Mouse (Mus musculus) mouse embryonic stem cell (cell line): ENCODE results near the gene Elmo1.

Source experiments
- in situ Hi-C, 2 experiments: fragments of 300-500 bp; cut with MboI; formaldehyde crosslinking; loops; 1 replicate in 1 of 2; 3 replicates in 1 of 2; pipeline ENCODE4 v1.14.3; 2019 to 2020; ENCODE audit warnings: low sequenced_read_pairs in 2 of 2, low pct_unique_long_range_greater_than_20kb in 1 of 2, mixed read lengths in 1 of 2; ENCODE audit not compliant: unreplicated experiment in 1 of 2

The Elmo1 gene

DNA sequence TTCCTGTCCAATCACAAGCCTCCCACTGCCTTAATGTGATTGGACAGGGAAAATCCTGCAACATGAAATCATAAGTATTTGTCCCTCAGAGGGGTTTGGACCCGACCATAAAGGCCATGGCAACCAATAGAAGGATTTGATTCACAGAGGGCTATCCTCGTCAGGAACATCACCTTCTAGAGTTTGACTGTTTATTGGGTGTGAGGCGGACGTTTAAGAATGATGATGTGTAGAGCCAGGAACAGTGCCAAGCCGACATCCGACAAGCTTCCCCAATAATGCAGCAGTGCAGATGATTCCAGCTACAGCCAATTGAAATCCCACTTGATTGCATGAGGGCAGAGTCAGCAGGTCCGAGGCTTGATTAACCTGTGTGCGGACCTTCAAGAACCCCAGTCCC lies 288.5 kb downstream of the Elmo1 start:
- in situ Hi-C loops = no loop called here

DNA sequence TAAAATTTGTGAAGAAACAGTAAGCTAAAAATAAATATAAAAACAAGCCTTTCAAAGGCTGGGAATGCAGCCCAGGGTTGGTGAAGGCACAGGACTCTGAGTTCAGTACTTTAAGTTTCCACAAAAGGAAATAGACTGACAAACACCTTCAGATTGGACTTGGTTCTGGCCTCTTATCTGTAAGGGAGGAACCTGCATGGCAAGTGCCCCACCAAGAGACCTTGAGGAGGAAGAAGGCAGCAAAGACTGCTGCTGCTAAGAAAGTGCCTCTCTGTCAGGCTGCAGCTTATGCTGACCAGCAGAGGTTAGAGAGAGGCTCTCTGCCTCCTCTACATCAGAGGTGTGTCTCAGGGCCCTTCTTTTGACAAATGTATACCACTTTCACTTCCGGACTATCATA lies 293.5 kb downstream of the Elmo1 start:
- in situ Hi-C loops = no loop called here

DNA sequence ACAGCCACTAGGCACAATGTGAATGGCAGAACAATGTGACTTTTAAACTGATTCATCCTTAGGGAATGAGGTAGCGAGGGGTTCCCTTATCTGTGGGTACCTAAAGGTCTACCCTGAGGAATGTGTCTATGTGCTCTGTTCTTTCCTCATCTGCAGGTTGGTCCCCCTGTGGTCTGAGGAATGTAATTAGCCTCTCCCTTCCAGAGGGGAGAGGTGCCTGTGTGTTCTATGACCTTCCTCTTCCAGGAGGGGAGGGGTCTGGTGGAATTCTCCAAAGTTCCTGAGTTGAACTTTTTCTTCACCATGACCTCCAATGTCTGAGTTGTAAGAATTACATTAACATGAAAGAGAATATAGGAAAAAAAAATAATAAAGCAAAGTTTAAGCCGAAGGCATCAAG lies 294.4 kb downstream of the Elmo1 start:
- in situ Hi-C loops = no loop called here

DNA sequence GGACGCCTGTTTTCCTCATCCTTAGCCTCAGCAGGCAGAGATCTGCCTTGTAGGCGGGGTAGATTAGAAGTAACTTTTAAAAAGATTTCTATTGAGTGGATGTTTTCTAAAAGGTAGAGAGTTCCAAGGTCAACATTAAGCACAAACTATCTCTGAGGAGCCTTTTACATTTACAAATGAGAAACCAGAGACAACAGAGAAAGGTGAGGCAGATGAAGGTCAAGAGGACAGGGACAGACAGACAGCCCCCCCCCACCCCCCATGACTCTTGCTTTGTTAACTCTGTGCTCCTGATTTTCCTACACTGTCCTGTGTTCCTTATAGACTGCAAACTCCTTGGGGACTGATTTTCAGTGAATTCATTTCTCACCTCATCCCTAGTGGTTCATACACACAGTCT lies 295.0 kb downstream of the Elmo1 start:
- in situ Hi-C loops = no loop called here

DNA sequence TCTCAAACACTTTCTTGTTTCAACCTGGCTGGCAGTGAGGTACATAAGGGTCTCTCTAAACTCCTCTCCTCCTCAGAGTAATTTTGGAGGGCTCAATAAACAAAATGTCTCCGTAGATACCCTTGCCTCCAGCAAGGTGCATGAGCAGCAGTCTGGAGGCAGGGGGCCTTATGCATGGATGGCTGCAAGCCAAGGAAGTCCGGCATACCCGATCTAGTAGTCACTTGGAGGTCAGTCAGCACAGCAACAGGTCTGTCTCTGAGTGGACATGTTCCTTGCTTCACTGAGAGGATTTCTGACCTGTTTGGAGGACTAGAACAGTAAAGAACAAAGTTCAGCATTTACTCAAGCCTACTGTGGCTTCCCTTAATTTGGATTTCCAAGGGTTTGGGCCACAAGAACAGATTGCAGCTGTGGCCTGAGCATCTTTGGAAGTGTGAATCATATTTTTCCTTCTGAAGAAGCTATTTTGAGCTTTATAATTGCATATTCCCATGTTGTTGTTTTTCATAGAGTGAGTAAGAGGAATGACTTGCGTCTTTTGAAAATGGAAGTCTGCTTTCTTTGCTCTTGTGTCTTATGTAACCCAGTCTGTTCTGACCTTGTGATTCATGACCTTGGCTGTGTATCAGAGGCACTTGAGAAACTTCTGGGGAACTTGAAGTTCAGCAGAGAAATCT lies 296.2 kb downstream of the Elmo1 start:
- in situ Hi-C loops = no loop called here

DNA sequence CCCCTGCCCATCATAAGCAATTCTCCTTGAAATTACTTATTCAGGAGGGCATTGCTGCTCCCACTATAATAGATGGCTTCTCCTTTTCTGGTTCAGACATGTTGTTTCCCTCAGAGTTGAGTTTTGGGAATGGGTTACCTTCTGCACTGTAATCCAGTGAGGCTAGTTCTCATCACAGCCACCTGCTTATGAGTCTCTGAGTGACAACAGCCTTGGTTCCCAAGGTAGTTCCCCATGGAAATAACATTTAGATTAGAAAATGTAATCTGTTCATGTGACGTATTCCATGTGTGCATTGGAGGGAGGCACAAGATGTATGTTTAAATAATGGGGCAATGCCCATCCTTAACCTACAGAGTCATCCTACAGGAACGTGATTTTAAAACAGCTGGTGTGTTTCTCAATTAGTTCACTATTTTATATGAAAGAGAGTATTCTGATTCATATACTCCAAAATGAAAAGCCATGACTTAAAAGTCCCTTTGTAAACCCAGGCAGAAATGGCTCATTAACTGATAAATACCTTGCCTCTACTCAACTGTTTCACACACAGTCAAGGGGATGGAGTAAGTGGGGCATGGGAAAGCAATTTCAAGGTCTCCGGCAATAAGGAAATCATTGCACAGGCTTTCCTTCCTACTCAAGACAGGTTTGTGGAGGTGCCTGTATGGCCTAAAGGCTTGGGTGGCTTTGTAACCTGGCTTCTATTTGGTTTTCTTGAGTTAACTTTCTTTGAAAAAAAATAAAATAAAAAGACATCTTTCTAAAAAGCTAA lies 302.6 kb downstream of the Elmo1 start:
- in situ Hi-C loops = no loop called here

DNA sequence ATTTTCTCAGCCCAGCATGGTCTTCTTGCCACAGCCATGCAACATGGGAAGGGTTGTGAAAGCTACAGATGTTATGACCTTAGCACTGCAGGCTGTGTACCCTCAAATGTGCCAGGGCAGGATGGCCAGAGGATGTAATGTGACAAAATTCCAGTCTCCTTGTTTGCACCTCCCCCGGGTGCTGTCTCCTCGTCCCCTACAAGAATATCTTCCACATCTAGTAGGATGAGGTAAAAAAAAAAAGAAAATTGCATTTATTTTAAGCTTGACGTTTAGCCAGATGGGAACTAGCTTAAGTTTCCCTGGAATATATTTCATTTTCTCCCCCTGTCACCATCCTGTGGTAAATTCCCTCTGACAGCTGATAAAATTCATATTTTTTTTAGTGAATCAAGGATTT lies 307.3 kb downstream of the Elmo1 start:
- in situ Hi-C loops = no loop called here

DNA sequence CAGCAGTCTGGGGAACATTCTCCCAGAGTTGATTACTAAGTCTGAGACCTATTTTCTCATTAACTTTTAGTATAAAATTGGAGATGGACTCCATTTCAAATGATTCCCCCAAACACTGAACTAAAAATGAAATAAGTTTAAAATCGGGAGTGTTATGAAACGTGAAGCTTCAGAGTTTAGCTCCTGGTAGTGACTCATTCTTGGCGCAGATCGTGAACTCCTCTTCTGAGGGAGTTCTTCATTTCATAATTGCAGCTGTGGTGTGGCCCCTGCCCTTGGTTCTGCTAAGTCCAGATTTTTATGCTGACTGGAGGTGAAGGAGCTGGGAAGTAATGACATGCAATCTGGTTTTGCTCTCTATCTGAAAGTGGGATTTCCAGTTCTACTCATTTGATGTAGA lies 307.9 kb downstream of the Elmo1 start:
- in situ Hi-C loops = no loop called here

DNA sequence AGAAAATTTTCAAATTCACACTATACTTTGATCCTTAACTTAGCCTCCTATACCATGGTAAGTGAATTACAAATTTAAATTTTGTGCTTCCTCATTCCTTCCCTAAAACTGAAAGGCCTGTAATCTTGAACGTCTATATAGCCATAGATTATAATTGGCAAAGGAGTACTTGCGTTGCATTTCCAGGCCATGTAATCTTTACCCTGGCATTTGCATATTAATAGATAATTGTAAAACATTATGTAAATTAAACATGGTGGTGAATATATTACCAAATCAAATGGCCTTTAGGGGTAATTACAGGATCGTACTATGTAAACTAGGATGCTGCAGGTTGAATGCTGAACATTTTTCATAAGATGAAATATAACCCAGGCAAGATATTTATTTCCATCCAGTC lies 314.1 kb downstream of the Elmo1 start:
- in situ Hi-C loops = no loop called here

DNA sequence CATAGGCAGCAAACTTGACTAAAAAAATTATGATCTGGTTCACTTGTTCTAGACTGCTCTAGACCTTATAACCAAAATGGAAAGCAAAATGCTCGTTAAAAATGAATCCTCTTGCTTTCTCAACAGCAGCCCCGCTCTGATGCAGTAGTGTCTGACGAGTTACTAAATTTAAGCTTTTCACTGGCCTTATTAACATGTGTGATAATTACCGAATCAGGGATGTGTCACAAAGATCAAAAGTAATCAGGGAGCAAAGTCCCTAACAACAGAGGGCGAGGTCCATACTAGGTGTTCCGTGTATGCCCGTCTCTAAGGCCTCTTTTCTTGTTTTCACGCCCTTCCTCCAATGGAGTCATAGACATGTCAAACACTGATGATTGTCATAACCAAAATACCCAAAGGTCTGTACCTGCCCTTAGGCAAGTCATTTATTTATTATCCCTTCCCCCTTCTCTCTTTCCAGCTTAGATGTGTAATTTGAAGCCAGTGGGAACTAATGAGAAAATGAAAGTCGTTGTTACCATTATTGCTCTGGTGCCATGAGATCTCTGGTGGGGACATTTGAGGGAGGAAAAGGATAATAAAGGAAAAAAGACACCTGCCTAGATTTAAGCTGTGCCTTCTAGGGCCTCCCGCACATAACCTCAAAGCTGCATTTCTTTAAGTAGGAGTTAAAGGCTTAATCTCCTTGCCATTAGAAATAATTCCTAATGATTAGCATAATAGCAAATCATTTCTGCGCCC lies 316.2 kb downstream of the Elmo1 start:
- in situ Hi-C loops = no loop called here

DNA sequence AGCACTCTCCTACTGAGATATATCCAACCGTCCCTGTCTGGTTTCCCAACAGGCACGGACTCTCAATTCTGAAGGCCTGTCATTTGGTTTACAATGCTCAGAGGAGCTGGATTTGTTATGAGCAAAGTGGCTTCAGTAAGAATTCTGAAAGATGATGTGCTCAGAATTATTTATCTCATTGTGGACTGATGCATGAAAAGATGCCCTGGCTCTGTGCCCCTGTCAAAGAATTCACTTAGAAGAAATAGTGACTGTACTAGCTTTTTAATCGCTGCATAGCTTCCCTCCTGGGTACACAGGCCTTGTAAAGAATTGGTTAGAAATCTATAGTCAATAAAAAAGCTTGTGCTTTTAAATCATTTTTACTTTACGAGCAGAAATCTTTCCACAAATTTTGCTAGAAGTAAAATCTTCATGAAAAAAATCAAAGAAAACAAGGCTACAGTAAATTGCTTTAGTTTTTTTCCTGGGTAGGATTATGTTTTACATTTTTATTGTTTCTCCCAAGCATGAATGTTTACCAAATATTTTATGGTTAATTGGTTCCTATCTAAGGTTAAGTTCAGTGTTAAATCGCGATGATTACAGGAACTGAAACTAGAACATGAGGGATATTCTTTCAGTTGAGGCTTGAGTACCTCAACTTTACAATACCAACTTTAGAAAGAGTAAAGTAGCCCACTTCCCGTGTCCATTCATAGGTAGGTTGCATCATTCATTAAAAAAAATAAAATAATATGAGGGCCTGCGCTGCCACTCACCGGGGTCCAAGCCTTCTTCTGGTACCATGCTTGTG lies 320.1 kb downstream of the Elmo1 start:
- in situ Hi-C loops = no loop called here

DNA sequence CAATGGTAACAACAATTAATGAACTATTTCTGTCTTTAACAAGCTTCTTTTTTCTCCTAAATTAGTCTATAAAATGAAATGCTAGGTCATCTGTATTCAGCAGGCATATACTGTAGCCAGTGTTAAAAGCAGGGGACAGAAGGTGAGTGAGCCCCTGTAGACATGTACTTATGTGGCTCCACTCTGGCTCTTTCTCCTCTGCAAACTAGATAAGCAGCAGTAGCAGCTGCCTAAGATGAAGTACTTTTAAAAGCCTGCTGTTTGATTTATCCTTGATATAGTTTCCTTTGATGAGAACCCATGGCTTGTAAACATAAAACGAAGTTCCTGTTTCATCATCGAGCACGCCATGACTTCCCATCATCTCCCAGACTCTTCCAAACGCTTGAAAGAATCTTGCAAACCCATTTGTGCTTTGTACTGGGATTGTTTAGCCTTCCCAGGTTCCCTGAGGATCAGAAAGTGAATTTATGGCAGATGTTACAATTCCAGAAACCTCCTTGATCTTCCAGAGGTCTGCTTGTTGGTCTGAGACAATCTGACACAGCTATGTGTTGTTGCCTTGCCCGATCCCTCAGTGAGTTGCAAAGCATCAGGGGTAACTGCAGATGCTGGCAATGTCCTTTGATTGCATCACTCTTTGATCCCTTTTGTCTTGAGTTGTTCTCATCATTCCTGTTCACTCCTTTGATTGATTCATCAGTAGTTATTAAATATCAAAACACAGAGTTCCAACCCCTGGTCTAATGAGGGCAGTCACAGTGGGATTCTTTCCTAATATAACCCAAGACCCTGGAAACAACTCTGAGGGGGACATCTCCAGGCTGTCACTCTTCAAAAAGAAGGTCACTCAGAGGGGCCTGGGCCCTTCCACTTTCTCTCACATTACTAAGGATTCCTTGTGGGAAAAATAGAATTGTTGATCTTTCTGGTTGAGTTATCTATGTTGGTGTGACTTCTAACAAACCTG lies 326.6 kb downstream of the Elmo1 start:
- in situ Hi-C loops = no loop called here

DNA sequence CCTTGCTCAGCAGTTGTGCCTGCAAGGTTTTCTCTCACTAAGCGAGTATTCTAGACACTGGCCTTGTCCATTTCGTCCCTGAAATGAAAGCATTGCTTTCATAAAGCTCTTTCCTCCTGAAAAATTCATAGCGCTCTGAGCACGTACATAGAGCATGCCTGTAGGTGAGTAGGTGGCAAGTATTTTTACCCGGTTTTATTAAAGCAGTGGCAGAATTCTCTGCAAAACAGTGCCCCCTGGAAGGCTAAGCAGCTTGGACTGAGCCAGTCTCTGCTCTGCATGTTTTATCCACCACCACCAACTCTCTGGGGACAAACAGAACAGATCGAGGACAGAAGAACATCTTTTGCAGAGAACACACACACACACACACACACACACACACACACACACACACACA lies 340.6 kb downstream of the Elmo1 start:
- in situ Hi-C loops = no loop called here

DNA sequence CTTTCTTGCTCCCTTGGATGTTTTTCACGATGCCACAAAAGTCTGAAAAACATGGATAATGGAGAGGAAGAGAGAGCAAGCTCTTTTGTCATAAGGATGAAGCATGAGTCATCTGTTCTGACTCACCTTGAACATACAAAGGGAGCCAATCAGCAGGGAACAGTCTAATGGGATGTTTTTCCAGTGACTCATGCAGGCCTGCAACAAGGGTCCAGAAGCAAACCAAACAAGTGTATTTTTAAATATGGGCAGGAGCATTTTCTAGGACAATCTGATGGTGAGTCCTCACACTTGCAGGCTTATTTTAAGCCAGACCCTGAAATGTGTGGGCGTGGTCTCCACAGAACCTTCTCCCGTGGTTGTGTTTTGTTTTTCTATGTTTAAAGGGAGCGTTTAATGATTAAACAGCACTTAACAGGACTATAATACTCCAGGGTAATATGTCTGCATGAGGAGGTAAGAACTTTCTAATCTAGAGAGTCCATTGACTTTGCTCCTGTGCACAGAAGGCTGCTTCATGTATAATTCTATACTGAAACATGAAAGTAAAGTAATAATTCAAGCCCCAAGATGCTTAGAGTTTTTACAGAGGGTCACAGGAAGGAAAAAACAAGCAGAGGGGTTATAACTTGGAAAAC lies 342.9 kb downstream of the Elmo1 start:
- in situ Hi-C loops = no loop called here

DNA sequence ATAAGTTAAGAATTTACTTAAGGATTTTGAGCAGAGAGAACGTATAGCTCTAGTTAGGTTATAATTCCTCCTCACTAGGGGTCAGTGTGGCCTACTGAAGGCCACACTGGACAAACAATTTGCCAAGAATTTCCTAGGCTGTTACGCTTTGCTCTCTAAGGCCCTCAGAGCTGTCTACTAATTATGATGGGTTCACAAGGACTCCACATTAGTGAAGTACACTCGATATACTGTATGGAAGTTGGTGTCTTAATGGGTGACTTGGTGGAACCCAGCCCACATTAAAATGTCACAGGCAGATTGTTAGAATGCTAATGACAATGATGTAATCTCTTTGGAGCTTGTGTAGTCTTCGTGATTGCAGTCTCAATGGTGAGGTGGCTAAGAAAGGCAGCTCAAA lies 343.7 kb downstream of the Elmo1 start:
- in situ Hi-C loops = no loop called here

DNA sequence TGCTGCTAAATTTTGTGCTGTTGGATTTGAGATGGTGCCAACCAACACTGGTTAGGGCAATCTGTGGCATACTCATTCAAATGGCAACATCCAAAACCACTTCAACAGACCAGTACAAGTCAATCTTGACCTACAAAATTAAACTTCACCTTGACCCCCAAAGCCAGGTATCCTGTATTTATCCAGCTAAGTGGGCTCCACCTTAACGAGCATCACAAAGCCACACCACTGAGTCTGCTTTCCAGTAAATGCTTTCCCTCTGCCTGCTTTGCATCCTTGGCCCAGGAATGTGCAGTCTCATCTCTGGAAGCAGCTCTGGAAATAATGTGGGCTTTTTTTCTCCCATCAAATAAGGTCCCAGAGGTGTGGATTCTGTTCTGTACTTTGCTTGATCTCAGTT lies 349.1 kb downstream of the Elmo1 start:
- in situ Hi-C loops = no loop called here

DNA sequence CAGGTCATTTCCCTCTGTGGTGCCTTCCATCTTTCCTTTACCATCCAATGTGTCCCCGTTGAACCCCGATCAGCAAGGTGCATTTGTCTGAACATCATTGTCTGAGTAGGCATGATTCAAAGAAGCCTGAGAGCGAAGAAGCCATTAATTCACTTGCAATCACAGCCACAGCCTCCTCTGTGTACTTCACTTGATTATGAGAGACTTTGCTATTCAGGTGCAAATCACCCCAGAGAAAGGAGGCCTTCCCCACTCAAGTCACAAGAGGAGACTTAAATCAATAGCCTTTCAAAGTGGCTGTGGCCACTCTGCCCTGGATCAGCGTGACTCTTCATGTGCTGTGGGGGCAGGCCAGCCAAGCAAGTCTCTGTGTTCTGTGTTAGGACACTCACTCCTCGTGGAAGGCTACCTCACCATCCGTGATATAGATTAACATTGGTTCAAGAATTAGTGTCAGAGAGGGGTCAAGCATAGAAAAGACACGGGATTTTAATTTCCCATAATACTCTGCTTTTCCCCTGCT lies 360.5 kb downstream of the Elmo1 start:
- in situ Hi-C loops = no loop called here
